Mouse (Mus musculus) cortical plate, adult 2 months (tissue): ENCODE data around the gene Uqcc1.

ENCODE experiments used
- CTCF ChIP-seq: fragments of 200-500 bp; IDR thresholded peaks from 2 replicates; pipeline ENCODE4 v1.5.1; 2011; ENCODE audit warnings: mild to moderate bottlenecking, control low read depth, low read length; ENCODE audit not compliant: insufficient read depth; ENCODE audit errors: extremely low read depth
- POLR2A ChIP-seq: fragments of 200-500 bp; IDR thresholded peaks from 2 replicates; pipeline ENCODE4 v1.6.1; 2011; ENCODE audit warnings: mild to moderate bottlenecking, low read length, control low read depth; ENCODE audit not compliant: insufficient read depth; ENCODE audit errors: extremely low read depth

GRCm38 (mm10) chr2:155947390-155948002 is 17.4 kb upstream of the Uqcc1 start:
- TF ChIP-seq POLR2A (no peak), CTCF (no peak)
